Mouse (Mus musculus) midbrain, embryonic 12.5 days (tissue): Measurements from ENCODE around the gene Atp7b. TPM values are rescaled to one million over a fixed set of nuclear protein-coding genes. Genes with fewer than 3 reads are reported as not detected.

Experiments
- ATAC-seq: fragments of 200-750 bp; cut with Nextera tagmentation; 2 replicates; pipeline ENCODE4 v1.8.0; 2017; ENCODE audit warnings: low read depth, moderate TSS enrichment, moderate library complexity; ENCODE audit not compliant: low FRiP score
- H3K27ac ChIP-seq: fragments of 300-500 bp; sonication (generic); replicated peaks from 2 replicates; pipeline ENCODE4 v1.5.1; 2016; ENCODE audit warnings: mild to moderate bottlenecking
- H3K27me3 ChIP-seq: fragments of 300-500 bp; sonication (generic); 2 replicates; pipeline ENCODE4 v1.6.1; 2016; ENCODE audit warnings: mild to moderate bottlenecking
- H3K36me3 ChIP-seq: fragments of 300-500 bp; sonication (generic); 2 replicates; pipeline ENCODE4 v1.6.1; 2016
- H3K4me1 ChIP-seq: fragments of 300-500 bp; sonication (generic); 2 replicates; pipeline ENCODE4 v1.6.1; 2016
- H3K4me2 ChIP-seq: fragments of 300-500 bp; sonication (generic); replicated peaks from 2 replicates; pipeline ENCODE4 v1.6.1; 2016; ENCODE audit warnings: mild to moderate bottlenecking, moderate library complexity
- H3K4me3 ChIP-seq: fragments of 300-500 bp; sonication (generic); 2 replicates; pipeline ENCODE4 v1.5.1; 2016; ENCODE audit warnings: mild to moderate bottlenecking
- H3K9ac ChIP-seq: fragments of 300-500 bp; sonication (generic); replicated peaks from 2 replicates; pipeline ENCODE4 v1.6.1; 2016; ENCODE audit warnings: mild to moderate bottlenecking, moderate library complexity
- H3K9me3 ChIP-seq: fragments of 300-500 bp; sonication (generic); 2 replicates; pipeline ENCODE4 v1.6.1; 2016; ENCODE audit warnings: mild to moderate bottlenecking
- WGBS: fragments of 180-500 bp; shearing (Covaris S2); methylation state at CpG from one replicate; pipeline ENCODE4 v1.1.7; 2016; 5-methylcytosine and 5-hydroxymethylcytosine counted together
- polyA plus RNA-seq: library from polyadenylated mRNA; unstranded; fragments of >200 nt; fragmentation: Nextera tagmentation; extraction: Ambion mirVana; gene quantifications from 2 replicates; pipeline ENCODE4 v1.2.1, GENCODE M21; 2016

Gene Atp7b
- polyA plus RNA-seq, 1 experiment from 2014 or later = 1.9 TPM

DNA sequence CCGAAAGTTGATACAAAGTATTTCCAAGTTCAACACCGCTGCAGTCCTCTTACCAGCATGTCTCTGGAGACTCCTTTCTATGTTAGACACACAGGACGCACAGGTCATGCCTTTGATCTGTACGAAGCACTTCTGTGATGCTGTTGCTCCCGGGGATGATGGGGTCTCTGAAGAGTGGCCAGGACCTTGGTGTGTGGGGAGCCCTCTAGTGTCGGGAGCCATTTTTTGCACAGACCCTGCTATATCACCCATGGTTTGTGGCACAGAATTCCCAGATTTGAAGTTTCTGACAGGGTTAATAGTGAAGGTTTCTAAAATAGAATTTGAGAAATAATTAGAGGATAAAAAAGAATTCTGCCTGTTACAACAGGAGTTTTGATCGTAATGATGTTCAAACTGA is 37.9 kb downstream of the Atp7b start:
- no peak overlapping the region for H3K4me2 ChIP-seq
- H3K4me1 ChIP-seq = no peaks in the 10 kb centered on the region
- no peaks in the 10 kb centered on the region for H3K36me3 ChIP-seq
- H3K4me3 ChIP-seq = no peak overlapping the region
- H3K27me3 ChIP-seq = no peaks in the 10 kb centered on the region
- no peaks in the 10 kb centered on the region for H3K9me3 ChIP-seq
- whole genome bisulfite sequencing = 59% methylated on average over 7 of the region's 7 CpGs
- no peak for ATAC-seq
- H3K27ac ChIP-seq = no peak overlapping the region
- no peak overlapping the region for H3K9ac ChIP-seq

DNA sequence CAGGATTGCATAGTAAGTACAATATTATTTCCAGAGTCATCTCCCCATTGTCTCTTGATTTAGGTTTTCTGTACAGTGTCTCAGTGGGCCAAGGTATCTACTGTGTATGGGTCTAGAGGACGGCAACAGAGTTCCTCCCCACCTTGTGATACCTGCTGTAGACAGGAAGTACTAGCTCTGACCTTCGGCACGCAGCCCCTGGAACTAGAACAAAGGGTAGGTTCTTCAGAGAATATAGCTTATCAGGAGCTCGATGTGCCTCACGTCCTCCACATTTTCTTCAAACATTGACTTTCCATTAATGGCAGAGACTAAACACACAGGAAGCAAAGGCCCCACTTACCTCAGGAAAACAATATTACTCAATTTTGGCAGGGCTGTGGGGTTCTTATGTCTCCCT is 40.6 kb downstream of the Atp7b start:
- no peak for ATAC-seq
- 93% methylated on average over 5 of the region's 5 CpGs for WGBS
- Histone ChIP-seq H3K9me3 (no peaks in the 10 kb centered on the region), H3K9ac (no peak overlapping the region), H3K27me3 (no peaks in the 10 kb centered on the region), H3K27ac (no peak overlapping the region), H3K4me2 (no peak overlapping the region), H3K4me3 (no peak overlapping the region), H3K4me1 (no peaks in the 10 kb centered on the region), H3K36me3 (no peaks in the 10 kb centered on the region)

- no peak overlapping the region for H3K9ac ChIP-seq
- H3K4me3 ChIP-seq = no peak overlapping the region
- ATAC-seq = no peak
- no peak overlapping the region for H3K27ac ChIP-seq
- H3K4me2 ChIP-seq = no peak overlapping the region
- H3K9me3 ChIP-seq = no peaks in the 10 kb centered on the region
- WGBS = 65% methylated on average over 7 of the region's 7 CpGs
- no peaks in the 10 kb centered on the region for H3K27me3 ChIP-seq
- H3K4me1 ChIP-seq = no peaks in the 10 kb centered on the region
- H3K36me3 ChIP-seq = no peaks in the 10 kb centered on the region
These were observed 42.4 kb downstream of the Atp7b start for GRCm38 (mm10) chr8:22017731-22018130.

GRCm38 (mm10) chr8:22013034-22013707 is 46.9 kb downstream of the Atp7b start:
- no peak overlapping the region for H3K27ac ChIP-seq
- H3K4me2 ChIP-seq = no peak overlapping the region
- no peak overlapping the region for H3K4me3 ChIP-seq
- H3K36me3 ChIP-seq = no peaks in the 10 kb centered on the region
- H3K4me1 ChIP-seq = no peaks in the 10 kb centered on the region
- no peak overlapping the region for H3K9ac ChIP-seq
- 72% methylated on average over 24 of the region's 24 CpGs for WGBS
- no peaks in the 10 kb centered on the region for H3K9me3 ChIP-seq
- ATAC-seq = no peak
- H3K27me3 ChIP-seq = no peaks in the 10 kb centered on the region

DNA sequence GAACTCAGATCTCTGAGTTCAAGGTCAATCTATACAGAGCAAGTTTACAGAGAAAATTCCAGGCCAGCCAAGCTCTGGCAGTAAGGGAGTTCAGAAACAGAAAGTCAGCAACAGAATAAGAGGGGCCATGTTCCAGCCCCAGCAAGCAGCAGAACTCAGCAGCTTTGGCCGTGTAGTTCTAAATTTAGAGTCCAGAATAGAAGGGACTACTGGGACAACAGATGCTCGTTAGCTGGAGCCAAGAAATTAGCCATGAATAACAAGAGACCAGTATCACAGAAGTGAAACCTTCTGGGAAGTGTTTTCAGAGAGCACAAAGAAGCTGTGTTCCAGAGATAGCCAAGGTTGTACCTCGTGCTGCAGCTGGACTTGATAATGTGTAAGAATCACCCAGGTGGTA is 50.7 kb downstream of the Atp7b start:
- no peak for ATAC-seq
- H3K36me3 ChIP-seq = no peaks in the 10 kb centered on the region
- no peak overlapping the region for H3K4me2 ChIP-seq
- H3K27me3 ChIP-seq = no peaks in the 10 kb centered on the region
- no peak overlapping the region for H3K27ac ChIP-seq
- H3K4me1 ChIP-seq = no peaks in the 10 kb centered on the region
- H3K9me3 ChIP-seq = no peaks in the 10 kb centered on the region
- H3K4me3 ChIP-seq = no peak overlapping the region
- no peak overlapping the region for H3K9ac ChIP-seq
- WGBS = 74% methylated on average over 3 of the region's 3 CpGs

- Histone ChIP-seq H3K27me3 (no peaks in the 10 kb centered on the region), H3K4me2 (no peak overlapping the region), H3K9ac (no peak overlapping the region), H3K9me3 (no peaks in the 10 kb centered on the region), H3K27ac (no peak overlapping the region), H3K4me3 (no peak overlapping the region), H3K4me1 (no peaks in the 10 kb centered on the region), H3K36me3 (no peaks in the 10 kb centered on the region)
- no peak for ATAC-seq
- WGBS = 85% methylated on average over 6 of the region's 6 CpGs
These were observed 53.7 kb downstream of the Atp7b start for GRCm38 (mm10) chr8:22006423-22006822.

DNA sequence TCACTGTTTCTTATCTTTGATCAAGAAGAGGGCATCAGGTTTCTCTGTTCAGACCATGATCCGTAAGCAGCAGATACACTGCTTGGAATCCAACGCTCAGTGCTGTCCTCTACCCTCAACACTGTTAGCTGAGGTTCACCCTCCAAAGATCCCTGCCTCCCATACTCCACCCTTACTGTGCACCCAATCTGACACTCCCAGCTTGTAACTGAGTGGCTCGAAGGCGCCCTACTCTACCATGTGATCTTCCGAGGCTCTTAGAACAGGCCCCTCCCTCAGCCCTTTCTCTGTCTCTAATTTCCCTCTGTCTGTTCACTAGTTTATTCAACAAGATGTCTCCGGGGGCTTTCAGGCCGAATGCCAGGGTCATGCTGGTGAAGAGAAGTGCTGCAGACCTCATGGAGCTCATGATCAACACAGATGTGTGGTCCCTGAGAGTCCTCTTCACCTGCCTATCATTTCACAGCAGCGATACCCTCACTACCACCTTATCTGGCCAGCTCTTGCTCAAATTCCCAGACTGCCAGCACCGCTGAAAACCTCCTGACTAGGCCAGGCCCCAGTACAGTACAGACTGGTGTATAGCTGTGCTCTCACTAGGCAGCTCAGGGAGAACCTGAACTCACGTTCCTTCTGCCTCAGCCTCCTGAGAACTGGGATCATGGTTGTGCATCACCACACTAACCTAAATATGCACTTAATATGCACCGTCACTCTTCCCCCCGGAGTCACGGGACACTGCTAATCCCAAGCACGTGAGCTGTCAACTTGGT is 55.2 kb downstream of the Atp7b start:
- Histone ChIP-seq H3K9ac (no peak overlapping the region), H3K4me1 (no peaks in the 10 kb centered on the region), H3K9me3 (no peaks in the 10 kb centered on the region), H3K4me3 (no peak overlapping the region), H3K4me2 (no peak overlapping the region), H3K27me3 (no peaks in the 10 kb centered on the region), H3K27ac (no peak overlapping the region), H3K36me3 (no peaks in the 10 kb centered on the region)
- WGBS = 78% methylated on average over 14 of the region's 14 CpGs
- ATAC-seq = peak; percentile 69

DNA sequence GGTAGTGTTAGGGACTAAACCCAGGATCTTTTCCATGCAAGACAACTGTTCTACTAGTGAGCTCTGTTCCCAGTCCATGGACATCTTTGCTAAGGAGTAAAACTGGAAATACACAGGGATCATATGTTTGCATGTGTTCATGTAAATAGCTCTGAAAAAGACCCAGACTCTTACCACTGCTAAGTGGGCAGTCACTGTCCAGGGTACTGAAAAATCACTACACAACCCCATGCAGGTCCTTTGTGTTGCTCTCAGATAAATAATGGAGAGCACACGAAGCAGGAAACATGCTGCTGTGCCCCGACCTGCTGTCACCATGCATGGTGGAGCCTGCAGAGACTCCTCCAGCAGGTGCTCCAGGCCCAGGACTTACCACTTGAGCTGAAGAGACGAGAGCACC is 64.9 kb downstream of the Atp7b start:
- Histone ChIP-seq H3K36me3 (no peaks in the 10 kb centered on the region), H3K9me3 (no peaks in the 10 kb centered on the region), H3K4me3 (no peak overlapping the region), H3K27me3 (no peaks in the 10 kb centered on the region), H3K9ac (no peak overlapping the region), H3K27ac (no peak overlapping the region), H3K4me1 (no peaks in the 10 kb centered on the region), H3K4me2 (no peak overlapping the region)
- WGBS = 57% methylated on average over 3 of the region's 3 CpGs
- no peak for ATAC-seq

- ATAC-seq = peak; percentile 82
- no peaks in the 10 kb centered on the region for H3K36me3 ChIP-seq
- H3K27ac ChIP-seq = no peak overlapping the region
- H3K9ac ChIP-seq = no peak overlapping the region
- WGBS = 33% methylated on average over 6 of the region's 6 CpGs
- H3K4me3 ChIP-seq = no peak overlapping the region
- H3K27me3 ChIP-seq = no peaks in the 10 kb centered on the region
- H3K9me3 ChIP-seq = no peaks in the 10 kb centered on the region
- no peak overlapping the region for H3K4me2 ChIP-seq
- no peaks in the 10 kb centered on the region for H3K4me1 ChIP-seq
These were observed 67.9 kb downstream of the Atp7b start for GRCm38 (mm10) chr8:21992184-21992583.

- no peak overlapping the region for H3K4me3 ChIP-seq
- H3K27me3 ChIP-seq = no peaks in the 10 kb centered on the region
- no peaks in the 10 kb centered on the region for H3K4me1 ChIP-seq
- WGBS = 67% methylated on average over 8 of the region's 8 CpGs
- no peak overlapping the region for H3K9ac ChIP-seq
- H3K36me3 ChIP-seq = no peaks in the 10 kb centered on the region
- peak; percentile 58; the same call in 1 of the 2 replicates for ATAC-seq
- H3K27ac ChIP-seq = no peak overlapping the region
- H3K9me3 ChIP-seq = no peaks in the 10 kb centered on the region
- H3K4me2 ChIP-seq = no peak overlapping the region
These were observed 78.3 kb downstream of the Atp7b start for GRCm38 (mm10) chr8:21981664-21982337.

DNA sequence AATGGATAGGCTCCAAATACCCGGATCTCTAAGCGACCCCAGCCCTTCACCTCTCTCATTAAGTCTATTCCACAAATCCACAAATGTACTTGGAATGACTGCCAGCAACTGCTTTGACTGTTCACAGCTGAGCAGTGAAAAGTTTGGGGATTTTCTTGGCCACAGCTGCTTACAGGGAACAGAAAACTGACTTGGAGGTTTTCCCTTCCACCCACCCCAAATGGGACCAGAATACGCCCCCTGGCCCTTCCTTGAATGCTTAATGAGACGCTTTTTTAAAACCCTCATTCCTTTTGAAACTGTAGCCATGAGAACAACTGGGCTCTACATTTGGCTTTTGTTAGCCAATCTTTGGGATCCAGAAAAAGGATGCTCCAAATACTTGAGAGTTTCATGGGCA is 81.9 kb downstream of the Atp7b start:
- no peak overlapping the region for H3K9ac ChIP-seq
- no peak overlapping the region for H3K4me3 ChIP-seq
- no peaks in the 10 kb centered on the region for H3K36me3 ChIP-seq
- whole genome bisulfite sequencing = 67% methylated on average over 4 of the region's 4 CpGs
- H3K27ac ChIP-seq = no peak overlapping the region
- H3K4me1 ChIP-seq = no peaks in the 10 kb centered on the region
- no peaks in the 10 kb centered on the region for H3K9me3 ChIP-seq
- ATAC-seq = no peak
- no peaks in the 10 kb centered on the region for H3K27me3 ChIP-seq
- H3K4me2 ChIP-seq = no peak overlapping the region

DNA sequence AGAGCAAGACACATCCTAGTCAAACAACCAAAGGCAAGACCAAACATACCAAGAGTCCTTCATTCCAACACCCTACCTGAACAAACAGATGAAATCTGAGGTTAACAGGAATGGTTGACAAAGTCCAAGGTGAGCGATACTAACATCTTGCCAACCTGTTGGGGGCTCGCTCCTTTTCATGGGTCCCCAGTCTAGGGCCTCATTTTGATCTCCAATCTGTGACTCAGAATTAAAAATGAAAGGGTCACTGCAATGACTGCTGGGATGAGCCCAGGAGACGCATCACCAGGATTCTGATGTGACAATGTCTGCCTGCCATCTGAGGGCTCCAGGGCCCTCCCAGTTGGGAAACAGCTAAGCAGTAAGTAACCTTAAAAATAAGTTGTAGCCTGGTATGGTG is 90.6 kb downstream of the Atp7b start, which contains the start of gene Ccdc70:
Gene Ccdc70 (plus strand): TSS at position 301 of the 400 bp plus-strand sequence.
- H3K9ac ChIP-seq = no peak within 1 kb of the TSS
- no peaks in the 10 kb centered on the region for H3K27me3 ChIP-seq
- 94% methylated on average over 3 of the region's 3 CpGs for WGBS
- ATAC-seq = no peak
- no peak within 1 kb of the TSS for H3K4me3 ChIP-seq
- no peak within 1 kb of the TSS for H3K4me2 ChIP-seq
- no peaks in the 10 kb centered on the region for H3K36me3 ChIP-seq
- H3K9me3 ChIP-seq = no peaks in the 10 kb centered on the region
- H3K4me1 ChIP-seq = no peaks in the 10 kb centered on the region
- H3K27ac ChIP-seq = no peak within 1 kb of the TSS
